Mouse (Mus musculus): ENCODE results near the gene Slc20a1.

Slc20a1 gene

GRCm38 (mm10) chr2:129247707-129248121 is 49.1 kb downstream of the Slc20a1 start:
- DNase-seq (ENCODE audit: extremely low spot score, low read depth, low spot score), result no peak

- no peak for DNase-seq (ENCODE audit: extremely low spot score, low read depth, low spot score)
These were observed 50.8 kb downstream of the Slc20a1 start for GRCm38 (mm10) chr2:129249321-129249720.

GRCm38 (mm10) chr2:129252836-129253630 is 54.5 kb downstream of the Slc20a1 start:
- DNase-seq (ENCODE audit: extremely low spot score, low read depth, low spot score), result no peak

- DNase-seq (ENCODE audit: extremely low spot score, low read depth, low spot score), result no peak
These were observed 55.0 kb downstream of the Slc20a1 start for GRCm38 (mm10) chr2:129253631-129253970.

- DNase-seq (ENCODE audit: extremely low spot score, low read depth, low spot score), result no peak
These were observed 55.5 kb downstream of the Slc20a1 start for GRCm38 (mm10) chr2:129254076-129254475.

- DNase-seq (ENCODE audit: extremely low spot score, low read depth, low spot score), result no peak
These were observed 57.4 kb downstream of the Slc20a1 start for GRCm38 (mm10) chr2:129256006-129256405.

- DNase-seq (ENCODE audit: extremely low spot score, low read depth, low spot score), result no peak
These were observed 59.5 kb downstream of the Slc20a1 start for GRCm38 (mm10) chr2:129258056-129258455.

- DNase-seq (ENCODE audit: extremely low spot score, low read depth, low spot score), result peak; percentile 84
These were observed 60.1 kb downstream of the Slc20a1 start for GRCm38 (mm10) chr2:129258475-129259211.

GRCm38 (mm10) chr2:129260646-129261045 is 62.1 kb downstream of the Slc20a1 start:
- DNase-seq (ENCODE audit: extremely low spot score, low read depth, low spot score), result no peak
